Mouse (Mus musculus) heart, postnatal 0 days (tissue): ENCODE measurements around the gene Gipc1. TPM values are rescaled to one million over a fixed set of nuclear protein-coding genes. Genes with fewer than 3 reads are reported as not detected.

ENCODE experiments used
- ATAC-seq: fragments of 200-750 bp; cut with Nextera tagmentation; 2 replicates; pipeline ENCODE4 v1.8.0; 2017; ENCODE audit warnings: low read depth, moderate number of reproducible peaks, moderate library complexity; ENCODE audit not compliant: insufficient read depth
- DNase-seq: peaks from one replicate; pipeline ENCODE4 v3.0.0-alpha.2; 2016; ENCODE audit warnings: low spot score
- H3K27ac ChIP-seq: fragments of 300-500 bp; sonication (generic); 2 replicates; pipeline ENCODE4 v1.5.1; 2014; ENCODE audit warnings: low read depth, mild to moderate bottlenecking
- H3K27me3 ChIP-seq: fragments of 300-500 bp; sonication (generic); 2 replicates; pipeline ENCODE4 v1.6.1; 2014; ENCODE audit warnings: low read length, mixed read lengths; ENCODE audit not compliant: control insufficient read depth, insufficient read depth
- H3K36me3 ChIP-seq: fragments of 300-500 bp; sonication (generic); replicated peaks from 2 replicates; pipeline ENCODE4 v1.6.1; 2014; ENCODE audit warnings: low read length, mixed read lengths; ENCODE audit not compliant: control insufficient read depth, insufficient read depth
- H3K4me1 ChIP-seq: fragments of 300-500 bp; sonication (generic); 2 replicates; pipeline ENCODE4 v1.6.1; 2014; ENCODE audit warnings: antibody characterized with exemption; ENCODE audit not compliant: control insufficient read depth, insufficient read depth
- H3K4me2 ChIP-seq: fragments of 300-500 bp; sonication (generic); 2 replicates; pipeline ENCODE4 v1.6.1; 2014; ENCODE audit warnings: low read depth, mild to moderate bottlenecking, low read length, moderate library complexity
- H3K4me3 ChIP-seq: fragments of 300-500 bp; sonication (generic); 2 replicates; pipeline ENCODE4 v1.5.1; 2014; ENCODE audit warnings: low read depth, low read length
- H3K9ac ChIP-seq: fragments of 300-500 bp; sonication (generic); replicated peaks from 2 replicates; pipeline ENCODE4 v1.6.1; 2014; ENCODE audit warnings: low read depth, low read length, mixed read lengths
- H3K9me3 ChIP-seq: fragments of 300-500 bp; sonication (generic); replicated peaks from 2 replicates; pipeline ENCODE4 v1.6.1; 2016; ENCODE audit warnings: low read length; ENCODE audit not compliant: control insufficient read depth
- CTCF ChIP-seq: IDR thresholded peaks from 2 replicates; pipeline ENCODE4 v1.5.1; 2016; ENCODE audit warnings: antibody characterized with exemption, control low read depth, low read depth
- EP300 ChIP-seq: IDR thresholded peaks from 2 replicates; pipeline ENCODE4 v1.6.1; 2016; ENCODE audit warnings: antibody characterized with exemption, low read depth
- WGBS: fragments of 180-500 bp; shearing (Covaris S2); extraction: QIAGEN DNeasy Blood & Tissue Kit; methylation state at CpG from one replicate; pipeline ENCODE4 v1.1.7; 2014; 5-methylcytosine and 5-hydroxymethylcytosine counted together
- polyA plus RNA-seq: library from polyadenylated mRNA; unstranded; fragments of >200 nt; fragmentation: Nextera tagmentation; extraction: Ambion mirVana; gene quantifications from 2 replicates; pipeline ENCODE4 v1.2.1, GENCODE M21; 2015
- total RNA-seq: library from RNA; depleted of rRNA; stranded (reverse); fragments of >200 nt; gene quantifications from 2 replicates; pipeline ENCODE4 v1.2.3, GENCODE M21; 2014; ENCODE audit warnings: low replicate concordance

The Gipc1 gene
- total and polyA plus RNA-seq, 2 experiments from 2014 or later, result 82.6 to 101 TPM

- H3K9ac ChIP-seq, result no peak overlapping the region
- 93% methylated on average over 4 of the region's 4 CpGs for WGBS
- DNase-seq (no peak), ATAC-seq (no peak)
- H3K27ac ChIP-seq, result no peak overlapping the region; the same call in 1 of the 2 replicates
- peaks cover 15% of the 10 kb centered on the region; the same call in 1 of the 2 replicates for H3K4me1 ChIP-seq
- no peaks in the 10 kb centered on the region for H3K27me3 ChIP-seq
- H3K4me2 ChIP-seq, result no peak overlapping the region
- H3K9me3 ChIP-seq, result no peaks in the 10 kb centered on the region
- no peak for TF ChIP-seq CTCF
- TF ChIP-seq EP300, result no peak
- no peak overlapping the region for H3K4me3 ChIP-seq
- peaks cover 44% of the 10 kb centered on the region for H3K36me3 ChIP-seq
Observed at GRCm38 (mm10) chr8:83611921-83612320, 40.6 kb upstream of the Gipc1 start.

GRCm38 (mm10) chr8:83613695-83614094, 38.8 kb upstream of the Gipc1 start:
- Histone ChIP-seq H3K4me1 (0 out of 2 replicates have a peak, but pooled peaks cover 9% of the 10 kb centered on the region), H3K4me3 (no peak overlapping the region), H3K4me2 (no peak overlapping the region), H3K9ac (no peak overlapping the region), H3K9me3 (no peaks in the 10 kb centered on the region), H3K27ac (no peak overlapping the region), H3K36me3 (peaks cover 44% of the 10 kb centered on the region), H3K27me3 (no peaks in the 10 kb centered on the region)
- no peak for ATAC-seq
- DNase-seq, result no peak
- 69% methylated on average over 4 of the region's 4 CpGs for WGBS
- TF ChIP-seq EP300, result no peak
- TF ChIP-seq CTCF, result no peak

GRCm38 (mm10) chr8:83616625-83617024, 35.9 kb upstream of the Gipc1 start:
- no peak for TF ChIP-seq CTCF
- TF ChIP-seq EP300, result no peak
- no peak overlapping the region for H3K9ac ChIP-seq
- H3K9me3 ChIP-seq, result no peaks in the 10 kb centered on the region
- no peak overlapping the region for H3K4me2 ChIP-seq
- peaks cover 24% of the 10 kb centered on the region for H3K36me3 ChIP-seq
- no peak for ATAC-seq
- no peaks in the 10 kb centered on the region for H3K27me3 ChIP-seq
- H3K4me1 ChIP-seq, result no peaks in the 10 kb centered on the region
- no peak overlapping the region for H3K4me3 ChIP-seq
- no peak for DNase-seq
- no peak overlapping the region for H3K27ac ChIP-seq

GRCm38 (mm10) chr8:83617111-83617510, 35.4 kb upstream of the Gipc1 start:
- ATAC-seq, result no peak
- WGBS, result 70% methylated on average over 2 of the region's 2 CpGs
- no peak for DNase-seq
- Histone ChIP-seq H3K27ac (no peak overlapping the region), H3K36me3 (peaks cover 19% of the 10 kb centered on the region), H3K9me3 (no peaks in the 10 kb centered on the region), H3K4me2 (no peak overlapping the region), H3K9ac (no peak overlapping the region), H3K4me3 (no peak overlapping the region), H3K4me1 (no peaks in the 10 kb centered on the region), H3K27me3 (no peaks in the 10 kb centered on the region)
- no peak for TF ChIP-seq CTCF
- TF ChIP-seq EP300, result no peak

GRCm38 (mm10) chr8:83618566-83618965, 33.9 kb upstream of the Gipc1 start:
- no peaks in the 10 kb centered on the region for H3K27me3 ChIP-seq
- TF ChIP-seq CTCF (no peak), EP300 (no peak)
- H3K27ac ChIP-seq, result no peak overlapping the region
- 97% methylated on average over 2 of the region's 2 CpGs for WGBS
- no peak overlapping the region for H3K9ac ChIP-seq
- no peak overlapping the region for H3K4me3 ChIP-seq
- H3K36me3 ChIP-seq, result peaks cover 7% of the 10 kb centered on the region
- no peak for ATAC-seq
- no peak for DNase-seq
- H3K9me3 ChIP-seq, result no peaks in the 10 kb centered on the region
- no peaks in the 10 kb centered on the region for H3K4me1 ChIP-seq
- no peak overlapping the region for H3K4me2 ChIP-seq

- DNase-seq (no peak), ATAC-seq (no peak)
- no peaks in the 10 kb centered on the region for H3K9me3 ChIP-seq
- no peak overlapping the region for H3K27ac ChIP-seq
- no peak overlapping the region for H3K9ac ChIP-seq
- TF ChIP-seq EP300, result no peak
- no peak for TF ChIP-seq CTCF
- 80% methylated on average over 9 of the region's 9 CpGs for whole genome bisulfite sequencing
- H3K4me3 ChIP-seq, result no peak overlapping the region
- no peaks in the 10 kb centered on the region for H3K4me1 ChIP-seq
- H3K27me3 ChIP-seq, result no peaks in the 10 kb centered on the region
- no peak overlapping the region for H3K4me2 ChIP-seq
- no peaks in the 10 kb centered on the region for H3K36me3 ChIP-seq
Observed at GRCm38 (mm10) chr8:83619568-83620285, 32.8 kb upstream of the Gipc1 start.
